In genomic region chr15:84843034-84843433, GRCm38 (mm10) we compare ENCODE assay signal across 12 mouse cellular contexts. TPM values are rescaled to one million over a fixed set of nuclear protein-coding genes. Genes with fewer than 3 reads are reported as not detected.
A peak's percentile ranks its signal among the peaks of the same experiment; 100 is the strongest.
DNase-seq lines count a peak whose midpoint lies in the region; ATAC-seq lines count a peak whose summit lies in the region.
"Had no signal": no experiment of that assay in that cellular context is flagged by ENCODE, and none has a peak within 500 bp of the region (broad histone marks: within the 10 kb centered on the region; RNA-seq: fewer than 3 reads in every experiment).

No protein-coding gene starts in this region.

- H3K4me1 ChIP-seq in limb, embryonic 13.5 days, result peaks cover 31% of the 10 kb centered on the region
- peaks cover 57% of the 10 kb centered on the region for H3K4me1 ChIP-seq in neural tube, embryonic 14.5 days (ENCODE audit: control insufficient read depth, insufficient read depth, low read length)

- no peak overlapping the region for H3K4me3 ChIP-seq in limb, embryonic 13.5 days
- no peak overlapping the region for H3K4me3 ChIP-seq in neural tube, embryonic 14.5 days (ENCODE audit: low read depth, low read length)
- H3K4me3 ChIP-seq: liver, embryonic 13.5 days had no signal

- no peaks in the 10 kb centered on the region for H3K36me3 ChIP-seq in limb, embryonic 13.5 days
- H3K36me3 ChIP-seq in neural tube, embryonic 14.5 days (ENCODE audit: control insufficient read depth, insufficient read depth, low read length), result no peaks in the 10 kb centered on the region
- H3K36me3 ChIP-seq: liver, embryonic 13.5 days had no signal

- intact Hi-C loops in left cerebral cortex, postnatal 4 days (cut with DNase I), result no loop called here

- no peak for ATAC-seq in limb, embryonic 13.5 days (ENCODE audit: low FRiP score, low read depth)
- ATAC-seq in neural tube, embryonic 14.5 days (ENCODE audit: low read depth), result peak; percentile 12; the same call in 1 of the 2 replicates
- ATAC-seq: intestine, postnatal 0 days had no signal

- H3K27me3 ChIP-seq in limb, embryonic 13.5 days, result no peaks in the 10 kb centered on the region; the same call in 1 of the 2 replicates
- no peaks in the 10 kb centered on the region for H3K27me3 ChIP-seq in neural tube, embryonic 14.5 days (ENCODE audit: control insufficient read depth, insufficient read depth, low read length)
- H3K27me3 ChIP-seq: liver, embryonic 13.5 days had no signal

- peak; percentile 50 to 59 for DNase-seq in cerebellum, postnatal 10 days
- no peak for DNase-seq in cerebellum, adult 9-11 months
- DNase-seq in left cerebral cortex, postnatal 4 days, result peak; percentile 22
- no peak for DNase-seq in left cerebral cortex, adult 18-20 months (ENCODE audit: low spot score in 2 of 2)
- no peak for DNase-seq in spleen, adult 18-20 months
- no peak for DNase-seq in cerebellum, postnatal 25 days
- DNase-seq: adrenal gland, postnatal 25 days; heart, adult 11 months; liver, embryonic 13.5 days had no signal

- 62% methylated on average over 10 of the region's 10 CpGs for WGBS in limb, embryonic 13.5 days
- 41% methylated on average over 10 of the region's 10 CpGs for WGBS in neural tube, embryonic 14.5 days

- peak overlapping the region; percentile 63 for H3K27ac ChIP-seq in limb, embryonic 13.5 days
- peak overlapping the region; percentile 34; the same call in 1 of the 2 replicates for H3K27ac ChIP-seq in neural tube, embryonic 14.5 days (ENCODE audit: low read depth, low read length)
- H3K27ac ChIP-seq: liver, embryonic 13.5 days had no signal

- no peak overlapping the region for H3K9ac ChIP-seq in limb, embryonic 13.5 days
- H3K9ac ChIP-seq in neural tube, embryonic 14.5 days (replicated peaks; ENCODE audit: low read depth, low read length), result no peak overlapping the region
- H3K9ac ChIP-seq: liver, embryonic 13.5 days had no signal

- peak overlapping the region; percentile 43 for H3K4me2 ChIP-seq in limb, embryonic 13.5 days (replicated peaks)
- no peak overlapping the region for H3K4me2 ChIP-seq in neural tube, embryonic 14.5 days (ENCODE audit: low read depth, low read length)
- H3K4me2 ChIP-seq: liver, embryonic 13.5 days had no signal

- no peaks in the 10 kb centered on the region for H3K9me3 ChIP-seq in limb, embryonic 13.5 days
- no peaks in the 10 kb centered on the region for H3K9me3 ChIP-seq in neural tube, embryonic 14.5 days (ENCODE audit: control insufficient read depth, low read length)
- H3K9me3 ChIP-seq: liver, embryonic 13.5 days had no signal

RNA-seq across cellular contexts. Expression of gene Phf21b, which starts 12.8 kb away (rescaled TPM):
- total RNA-seq in left cerebral cortex, postnatal 4 days (2021), result 10 to 100 TPM in 1 of 2 experiments, 1 to 10 TPM in 1; 9.3 to 13.1 TPM
- 10 to 100 TPM; 19.1 to 21.3 TPM for total RNA-seq in left cerebral cortex, adult 18-20 months (2021)
- 0.48 and 0.73 TPM in 2 replicates for polyA plus RNA-seq in limb, embryonic 13.5 days (2015; fragmentation: Nextera tagmentation; extraction: Ambion mirVana)
- polyA plus RNA-seq in neural tube, embryonic 14.5 days (2014; fragmentation: Nextera tagmentation; extraction: Ambion mirVana), result 9.2 and 12.5 TPM in 2 replicates

Comparison
In these comparisons a context has a peak if more than half of its experiments do, and no peak if none do; other contexts are left out.
1. DNase-seq: peak in cerebellum, postnatal 10 days (2 of 2) and left cerebral cortex, postnatal 4 days (single experiment); none in cerebellum, adult 9-11 months (single experiment), left cerebral cortex, adult 18-20 months (0 of 2), spleen, adult 18-20 months (0 of 2) and cerebellum, postnatal 25 days (0 of 2).